Mouse (Mus musculus) small intestine, adult 2 months (tissue): Measurements from ENCODE around the gene Ccl3.

Experiments used
- CTCF ChIP-seq: fragments of 200-500 bp; IDR thresholded peaks from 2 replicates; pipeline ENCODE4 v1.5.1; 2012; ENCODE audit warnings: low read depth, mild to moderate bottlenecking, control low read depth, inconsistent platforms, low read length, moderate library complexity, mixed read lengths; ENCODE audit not compliant: insufficient replicate concordance, insufficient read length; ENCODE audit errors: extremely low read depth
- POLR2A ChIP-seq: fragments of 200-500 bp; IDR thresholded peaks from 2 replicates; pipeline ENCODE4 v1.6.1; 2012; ENCODE audit warnings: low read depth, mild to moderate bottlenecking, control low read depth, inconsistent platforms, low read length, moderate library complexity

- TF ChIP-seq CTCF: no peak
- no peak for TF ChIP-seq POLR2A
Measured at GRCm38 (mm10) chr11:83675665-83676064, 26.5 kb upstream of the Ccl3 start.
